9 mouse cellular contexts compared by ENCODE assay signal in genomic region chr5:106783864-106784609, GRCm38 (mm10).
DNase-seq lines count a peak whose midpoint lies in the region; ATAC-seq and TF ChIP-seq lines count a peak whose summit lies in the region.
"Had no signal": no experiment of that assay in that cellular context is flagged by ENCODE, and none has a peak within 500 bp of the region (broad histone marks: within the 10 kb centered on the region; RNA-seq: fewer than 3 reads in every experiment).

No protein-coding gene starts in this region.

- no peak overlapping the region for H3K27ac ChIP-seq in lung, embryonic 16.5 days (ENCODE audit: low read length)
- H3K27ac ChIP-seq in forebrain, embryonic 14.5 days (ENCODE audit: low read depth, low read length): no peak overlapping the region
- no peak overlapping the region for H3K27ac ChIP-seq in limb, embryonic 14.5 days (replicated peaks; ENCODE audit: low read depth, low read length)
- no peak overlapping the region for H3K27ac ChIP-seq in neural tube, embryonic 14.5 days (ENCODE audit: low read depth, low read length)

- H3K4me2 ChIP-seq in lung, embryonic 16.5 days (ENCODE audit: low read depth, low read length): peak overlapping the region; percentile 54
- peak overlapping the region; percentile 34 for H3K4me2 ChIP-seq in forebrain, embryonic 14.5 days (ENCODE audit: low read length)
- H3K4me2 ChIP-seq in limb, embryonic 14.5 days (replicated peaks; ENCODE audit: low read depth, low read length, severe bottlenecking): peak overlapping the region; percentile 51
- peak overlapping the region; percentile 35; the same call in 1 of the 2 replicates for H3K4me2 ChIP-seq in neural tube, embryonic 14.5 days (ENCODE audit: low read depth, low read length)

- 0 out of 2 replicates have a peak, but pooled peaks cover 5% of the 10 kb centered on the region for H3K4me1 ChIP-seq in lung, embryonic 16.5 days (replicated peaks; ENCODE audit: control insufficient read depth, insufficient read depth, low read length)
- H3K4me1 ChIP-seq in forebrain, embryonic 14.5 days (ENCODE audit: control insufficient read depth, insufficient read depth, low read length): no peaks in the 10 kb centered on the region
- 0 out of 2 replicates have a peak, but pooled peaks cover 2% of the 10 kb centered on the region for H3K4me1 ChIP-seq in limb, embryonic 14.5 days (ENCODE audit: control insufficient read depth, insufficient read depth, low read length)
- H3K4me1 ChIP-seq in neural tube, embryonic 14.5 days (ENCODE audit: control insufficient read depth, insufficient read depth, low read length): no peaks in the 10 kb centered on the region

- H3K36me3 ChIP-seq in lung, embryonic 16.5 days (ENCODE audit: control insufficient read depth, insufficient read depth, low read length): no peaks in the 10 kb centered on the region
- no peaks in the 10 kb centered on the region for H3K36me3 ChIP-seq in forebrain, embryonic 14.5 days (ENCODE audit: control insufficient read depth, insufficient read depth, low read length)
- no peaks in the 10 kb centered on the region for H3K36me3 ChIP-seq in limb, embryonic 14.5 days (ENCODE audit: control insufficient read depth, insufficient read depth, low read length)
- no peaks in the 10 kb centered on the region for H3K36me3 ChIP-seq in neural tube, embryonic 14.5 days (ENCODE audit: control insufficient read depth, insufficient read depth, low read length)

- no peaks in the 10 kb centered on the region for H3K27me3 ChIP-seq in lung, embryonic 16.5 days (ENCODE audit: control insufficient read depth, insufficient read depth, low read depth, low read length)
- no peaks in the 10 kb centered on the region for H3K27me3 ChIP-seq in forebrain, embryonic 14.5 days (replicated peaks; ENCODE audit: control insufficient read depth, insufficient read depth, low read length)
- H3K27me3 ChIP-seq in limb, embryonic 14.5 days (ENCODE audit: control insufficient read depth, insufficient read depth, low read length): no peaks in the 10 kb centered on the region
- H3K27me3 ChIP-seq in neural tube, embryonic 14.5 days (ENCODE audit: control insufficient read depth, insufficient read depth, low read length): no peaks in the 10 kb centered on the region

- no peaks in the 10 kb centered on the region for H3K9me3 ChIP-seq in lung, embryonic 16.5 days (ENCODE audit: control insufficient read depth, low read length)
- no peaks in the 10 kb centered on the region for H3K9me3 ChIP-seq in forebrain, embryonic 14.5 days (replicated peaks; ENCODE audit: control insufficient read depth, low read length)
- H3K9me3 ChIP-seq in limb, embryonic 14.5 days (ENCODE audit: control insufficient read depth, low read length): no peaks in the 10 kb centered on the region
- no peaks in the 10 kb centered on the region for H3K9me3 ChIP-seq in neural tube, embryonic 14.5 days (ENCODE audit: control insufficient read depth, low read length)

- DNase-seq in lung, postnatal 4 days: no peak
- no peak for DNase-seq in forebrain, embryonic 14.5 days (ENCODE audit: low spot score)
- no peak for DNase-seq in limb, embryonic 14.5 days (ENCODE audit: low spot score)
- no peak for DNase-seq in adrenal gland, postnatal 10 days
- DNase-seq in frontal cortex, postnatal 36 days (ENCODE audit: low spot score in 2 of 2): no peak
- no peak for DNase-seq in layer of hippocampus, adult 11-12 months (ENCODE audit: low spot score)
- DNase-seq: gastrocnemius, postnatal 10 days had no signal

- no peak for ATAC-seq in lung, embryonic 16.5 days (ENCODE audit: low read depth)
- ATAC-seq in forebrain, embryonic 14.5 days: no peak
- ATAC-seq in limb, embryonic 14.5 days (ENCODE audit: low FRiP score, low read depth): peak; percentile 55; the same call in 1 of the 2 replicates
- ATAC-seq in neural tube, embryonic 14.5 days (ENCODE audit: low read depth): no peak

- H3K9ac ChIP-seq in lung, embryonic 16.5 days (ENCODE audit: low read length): no peak overlapping the region
- no peak overlapping the region for H3K9ac ChIP-seq in forebrain, embryonic 14.5 days (ENCODE audit: low read length)
- peak overlapping the region; percentile 42; the same call in 1 of the 2 replicates for H3K9ac ChIP-seq in limb, embryonic 14.5 days (ENCODE audit: low read depth, low read length, severe bottlenecking)
- no peak overlapping the region for H3K9ac ChIP-seq in neural tube, embryonic 14.5 days (replicated peaks; ENCODE audit: low read depth, low read length)

- WGBS in lung, embryonic 16.5 days: 14% methylated on average over 11 of the region's 11 CpGs
- WGBS in forebrain, embryonic 14.5 days: 21% methylated on average over 11 of the region's 11 CpGs
- WGBS in limb, embryonic 14.5 days: 9% methylated on average over 11 of the region's 11 CpGs
- WGBS in neural tube, embryonic 14.5 days: 22% methylated on average over 11 of the region's 11 CpGs

- TF ChIP-seq POLR2A in limb, embryonic 14.5 days (IDR thresholded peaks at IDR 0.05; ENCODE audit: borderline replicate concordance, extremely low read depth, insufficient read depth, insufficient read length): no peak

- H3K4me3 ChIP-seq in lung, embryonic 16.5 days (ENCODE audit: low read length): peak overlapping the region; percentile 33
- no peak overlapping the region for H3K4me3 ChIP-seq in forebrain, embryonic 14.5 days (ENCODE audit: low read depth, low read length)
- peak overlapping the region; percentile 22 for H3K4me3 ChIP-seq in limb, embryonic 14.5 days (replicated peaks; ENCODE audit: low read length)
- H3K4me3 ChIP-seq in neural tube, embryonic 14.5 days (ENCODE audit: low read depth, low read length): no peak overlapping the region

Comparison
In these comparisons a context has a peak if more than half of its experiments do, and no peak if none do; other contexts are left out.
1. H3K4me3 ChIP-seq: peak in lung, embryonic 16.5 days (single experiment) and limb, embryonic 14.5 days (single experiment); none in forebrain, embryonic 14.5 days (single experiment) and neural tube, embryonic 14.5 days (single experiment).
2. Peak in every context shown above with its lines, with median percentiles within 50 percentile points of each other: H3K4me2 ChIP-seq.